Mouse (Mus musculus) cerebellum, postnatal 14 days (tissue): ENCODE data around the gene Dap.

Source experiments
- DNase-seq, 2 experiments: peaks; one replicate each; pipeline ENCODE4 v3.0.0; 2021; ENCODE audit warnings: mixed read lengths in 2 of 2

The Dap gene

GRCm38 (mm10) chr15:31224135-31224761, at the start of gene Dap:
TSS of gene Dap (plus strand) at chr15:31224314.
- peak; percentile 98 for DNase-seq

- no peak for DNase-seq
These were observed 47.5 kb upstream of the Dap start for GRCm38 (mm10) chr15:31176566-31176965.

GRCm38 (mm10) chr15:31184651-31185443, 39.3 kb upstream of the Dap start:
- no peak for DNase-seq

GRCm38 (mm10) chr15:31185506-31185905, 38.6 kb upstream of the Dap start:
- DNase-seq: no peak

- DNase-seq: no peak
These were observed 37.7 kb upstream of the Dap start for GRCm38 (mm10) chr15:31186371-31186901.

- no peak for DNase-seq
These were observed 31.6 kb upstream of the Dap start for GRCm38 (mm10) chr15:31192563-31192962.

- DNase-seq: peak; percentile 7 to 28
These were observed 28.3 kb upstream of the Dap start for GRCm38 (mm10) chr15:31195776-31196175.

GRCm38 (mm10) chr15:31207346-31208093, 16.6 kb upstream of the Dap start:
- DNase-seq: peak; percentile 73 to 82

GRCm38 (mm10) chr15:31211910-31212309, 12.2 kb upstream of the Dap start:
- DNase-seq: peak; percentile 29 to 47

- DNase-seq: no peak
These were observed 10.4 kb upstream of the Dap start for GRCm38 (mm10) chr15:31213619-31214270.

GRCm38 (mm10) chr15:31222216-31222615, 1.9 kb upstream of the Dap start:
- DNase-seq: no peak

- peak; percentile 27 to 35 for DNase-seq
These were observed 449 bp upstream of the Dap start for GRCm38 (mm10) chr15:31223596-31224134.

- peak in 1 of 2 experiments; percentile 36 for DNase-seq
These were observed 910 bp downstream of the Dap start for GRCm38 (mm10) chr15:31224806-31225642.

GRCm38 (mm10) chr15:31225643-31226325, 1.7 kb downstream of the Dap start:
- no peak for DNase-seq

GRCm38 (mm10) chr15:31226464-31226863, 2.4 kb downstream of the Dap start:
- no peak for DNase-seq

GRCm38 (mm10) chr15:31227793-31228192, 3.7 kb downstream of the Dap start:
- DNase-seq: no peak

GRCm38 (mm10) chr15:31233006-31233405, 8.9 kb downstream of the Dap start:
- no peak for DNase-seq

GRCm38 (mm10) chr15:31235794-31236548, 11.9 kb downstream of the Dap start:
- no peak for DNase-seq

- DNase-seq: no peak
These were observed 12.4 kb downstream of the Dap start for GRCm38 (mm10) chr15:31236549-31236907.

- no peak for DNase-seq
These were observed 13.3 kb downstream of the Dap start for GRCm38 (mm10) chr15:31237368-31237767.
